Mouse (Mus musculus) liver, embryonic 16.5 days (tissue): Measurements from ENCODE around the gene Cpsf3. TPM values are rescaled to one million over a fixed set of nuclear protein-coding genes. Genes with fewer than 3 reads are reported as not detected.
A peak's percentile ranks its signal among the peaks of the same experiment; 100 is the strongest.

ENCODE experiments used
- ATAC-seq: fragments of 200-750 bp; cut with Nextera tagmentation; 2 replicates; pipeline ENCODE4 v1.8.0; 2017; ENCODE audit warnings: low read depth, mild to moderate bottlenecking, moderate number of reproducible peaks, moderate library complexity
- H3K27ac ChIP-seq: fragments of 300-500 bp; sonication (generic); 2 replicates; pipeline ENCODE4 v1.5.1; 2014; ENCODE audit warnings: mild to moderate bottlenecking, low read length
- H3K27me3 ChIP-seq: fragments of 300-500 bp; sonication (generic); 2 replicates; pipeline ENCODE4 v1.6.1; 2014; ENCODE audit warnings: low read depth, low read length, mixed read lengths; ENCODE audit not compliant: control insufficient read depth, insufficient read depth
- H3K36me3 ChIP-seq: fragments of 300-500 bp; sonication (generic); 2 replicates; pipeline ENCODE4 v1.6.1; 2014; ENCODE audit warnings: mild to moderate bottlenecking; ENCODE audit not compliant: control insufficient read depth, insufficient read depth
- H3K4me1 ChIP-seq: fragments of 300-500 bp; sonication (generic); 2 replicates; pipeline ENCODE4 v1.6.1; 2014; ENCODE audit warnings: low read depth, low read length, mixed read lengths; ENCODE audit not compliant: control insufficient read depth
- H3K4me2 ChIP-seq: fragments of 300-500 bp; sonication (generic); 2 replicates; pipeline ENCODE4 v1.6.1; 2014; ENCODE audit warnings: low read depth, low read length, mixed read lengths
- H3K4me3 ChIP-seq: fragments of 300-500 bp; sonication (generic); 2 replicates; pipeline ENCODE4 v1.5.1; 2014; ENCODE audit warnings: low read depth, mild to moderate bottlenecking, low read length
- H3K9ac ChIP-seq: fragments of 300-500 bp; sonication (generic); 2 replicates; pipeline ENCODE4 v1.6.1; 2014; ENCODE audit warnings: low read depth, low read length
- H3K9me3 ChIP-seq: fragments of 300-500 bp; sonication (generic); replicated peaks from 2 replicates; pipeline ENCODE4 v1.6.1; 2016; ENCODE audit warnings: low read length; ENCODE audit not compliant: control insufficient read depth
- WGBS: fragments of 180-500 bp; shearing (Covaris S2); extraction: QIAGEN DNeasy Blood & Tissue Kit; methylation state at CpG from one replicate; pipeline ENCODE4 v1.1.7; 2014; ENCODE audit not compliant: insufficient replicate concordance; 5-methylcytosine and 5-hydroxymethylcytosine counted together
- polyA plus RNA-seq: library from polyadenylated mRNA; unstranded; fragments of >200 nt; fragmentation: Nextera tagmentation; extraction: Ambion mirVana; gene quantifications from 2 replicates; pipeline ENCODE4 v1.2.1, GENCODE M21; 2015

The Cpsf3 gene
- polyA plus RNA-seq = 39.6 and 40.9 TPM in 2 replicates

GRCm38 (mm10) chr12:21284761-21285441 lies at the start of gene Cpsf3:
Gene Cpsf3 (plus strand): TSS chr12:21285391.
- H3K9ac ChIP-seq = peak within 1 kb of the TSS; percentile 89
- no peak for ATAC-seq
- H3K36me3 ChIP-seq = no peaks in the 10 kb centered on the region
- WGBS = 47% methylated on average over 11 of the region's 11 CpGs
- peak within 1 kb of the TSS; percentile 96 for H3K4me3 ChIP-seq
- H3K27me3 ChIP-seq = no peaks in the 10 kb centered on the region
- H3K4me1 ChIP-seq = peaks cover 20% of the 10 kb centered on the region
- H3K4me2 ChIP-seq = peak within 1 kb of the TSS; percentile 96
- H3K9me3 ChIP-seq = no peaks in the 10 kb centered on the region
- H3K27ac ChIP-seq = peak within 1 kb of the TSS; percentile 87

DNA sequence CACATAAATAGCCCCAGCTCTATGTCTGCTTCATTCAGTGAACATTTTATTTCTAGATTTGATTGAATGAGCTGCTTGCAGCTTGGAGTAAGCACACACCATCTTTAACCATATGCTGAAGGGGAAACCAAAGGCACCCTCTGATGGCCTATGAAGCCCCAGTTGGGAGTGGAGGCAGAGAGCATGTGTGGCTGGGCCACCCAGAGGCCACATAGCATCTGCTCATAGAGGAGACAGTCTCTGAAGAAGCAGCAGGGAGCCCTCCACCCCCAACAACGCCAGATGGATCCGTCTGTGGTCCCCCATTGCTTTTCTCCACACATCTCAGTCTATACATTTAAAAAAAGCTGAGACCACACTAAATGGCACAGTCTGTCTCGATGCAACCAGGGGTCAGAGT lies 43.2 kb upstream of the Cpsf3 start:
- Histone ChIP-seq H3K4me2 (no peak overlapping the region), H3K27me3 (no peaks in the 10 kb centered on the region), H3K4me3 (no peak overlapping the region), H3K4me1 (no peaks in the 10 kb centered on the region), H3K36me3 (no peaks in the 10 kb centered on the region; the same call in 1 of the 2 replicates), H3K9ac (no peak overlapping the region), H3K9me3 (no peaks in the 10 kb centered on the region), H3K27ac (no peak overlapping the region)
- ATAC-seq = no peak
- WGBS = 65% methylated on average over 3 of the region's 3 CpGs

GRCm38 (mm10) chr12:21244375-21244960 lies 40.7 kb upstream of the Cpsf3 start:
- no peaks in the 10 kb centered on the region for H3K27me3 ChIP-seq
- H3K9ac ChIP-seq = no peak overlapping the region
- H3K4me3 ChIP-seq = no peak overlapping the region
- H3K27ac ChIP-seq = no peak overlapping the region
- no peak for ATAC-seq
- H3K4me1 ChIP-seq = no peaks in the 10 kb centered on the region
- H3K36me3 ChIP-seq = no peaks in the 10 kb centered on the region
- no peaks in the 10 kb centered on the region for H3K9me3 ChIP-seq
- 83% methylated on average over 11 of the region's 11 CpGs for WGBS
- no peak overlapping the region for H3K4me2 ChIP-seq

GRCm38 (mm10) chr12:21247711-21248392 lies 37.3 kb upstream of the Cpsf3 start:
- peak; percentile 81 for ATAC-seq
- Histone ChIP-seq H3K9ac (no peak overlapping the region), H3K4me1 (no peaks in the 10 kb centered on the region), H3K4me2 (no peak overlapping the region), H3K27me3 (no peaks in the 10 kb centered on the region), H3K9me3 (no peaks in the 10 kb centered on the region), H3K4me3 (no peak overlapping the region), H3K27ac (no peak overlapping the region), H3K36me3 (peaks cover 7% of the 10 kb centered on the region)
- 61% methylated on average over 7 of the region's 7 CpGs for WGBS

GRCm38 (mm10) chr12:21260494-21261256 lies 24.5 kb upstream of the Cpsf3 start:
- no peak for ATAC-seq
- Histone ChIP-seq H3K36me3 (no peaks in the 10 kb centered on the region), H3K4me2 (no peak overlapping the region), H3K9me3 (no peaks in the 10 kb centered on the region), H3K27ac (no peak overlapping the region), H3K27me3 (no peaks in the 10 kb centered on the region), H3K4me1 (peaks cover 14% of the 10 kb centered on the region), H3K9ac (no peak overlapping the region), H3K4me3 (no peak overlapping the region)
- 69% methylated on average over 6 of the region's 6 CpGs for WGBS

DNA sequence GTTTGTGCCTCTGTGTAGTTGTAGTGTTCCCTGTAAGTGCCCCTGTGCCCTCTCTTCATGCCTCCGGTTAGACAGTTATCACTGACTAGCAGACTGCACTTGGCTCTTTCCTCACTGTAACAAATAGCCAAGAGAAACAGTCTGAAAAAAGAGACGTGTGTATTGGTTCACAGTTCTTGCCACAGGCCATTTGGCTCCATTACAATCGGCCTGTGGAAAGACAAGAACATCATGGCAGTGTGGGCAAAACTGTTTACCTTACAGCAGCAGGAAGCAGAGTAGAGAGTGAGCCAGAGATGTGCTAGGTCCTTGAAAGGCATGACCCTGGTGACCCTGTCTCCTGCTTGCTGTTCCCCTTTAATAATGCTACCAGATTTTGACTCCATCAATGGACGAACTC lies 23.7 kb upstream of the Cpsf3 start:
- Histone ChIP-seq H3K4me2 (no peak overlapping the region), H3K4me3 (no peak overlapping the region), H3K27me3 (no peaks in the 10 kb centered on the region), H3K9me3 (no peaks in the 10 kb centered on the region), H3K4me1 (peaks cover 16% of the 10 kb centered on the region), H3K36me3 (no peaks in the 10 kb centered on the region), H3K9ac (no peak overlapping the region), H3K27ac (no peak overlapping the region)
- WGBS = 58% methylated on average over 4 of the region's 4 CpGs
- no peak for ATAC-seq

DNA sequence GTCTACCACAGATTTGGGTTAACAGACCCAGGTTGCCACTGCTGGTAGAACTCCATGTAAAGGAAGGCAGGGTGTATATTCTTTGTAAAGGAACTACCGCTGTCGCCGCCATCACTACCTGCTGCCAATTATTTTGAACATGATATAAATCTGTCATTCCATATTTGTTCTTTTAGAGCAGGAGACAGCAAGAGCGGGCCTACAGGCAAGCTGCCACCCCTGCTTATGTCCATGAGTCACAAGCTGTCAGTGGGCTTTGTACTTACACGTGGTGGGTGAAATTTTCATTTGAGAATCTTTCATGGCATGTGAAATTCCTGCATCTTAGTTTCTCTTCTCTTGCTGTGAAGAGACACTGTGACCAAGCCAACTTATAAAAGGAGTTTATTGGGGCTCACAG lies 21.9 kb upstream of the Cpsf3 start:
- ATAC-seq = no peak
- Histone ChIP-seq H3K9ac (no peak overlapping the region), H3K9me3 (no peaks in the 10 kb centered on the region), H3K27me3 (no peaks in the 10 kb centered on the region), H3K4me1 (peaks cover 16% of the 10 kb centered on the region), H3K4me3 (no peak overlapping the region), H3K27ac (no peak overlapping the region), H3K36me3 (no peaks in the 10 kb centered on the region; the same call in 1 of the 2 replicates), H3K4me2 (no peak overlapping the region)
- WGBS = 70% methylated on average over 5 of the region's 5 CpGs

GRCm38 (mm10) chr12:21264241-21264640 lies 20.9 kb upstream of the Cpsf3 start:
- no peak for ATAC-seq
- H3K9ac ChIP-seq = no peak overlapping the region
- no peaks in the 10 kb centered on the region for H3K27me3 ChIP-seq
- WGBS = 33% methylated on average over 5 of the region's 5 CpGs
- H3K9me3 ChIP-seq = no peaks in the 10 kb centered on the region
- no peak overlapping the region for H3K27ac ChIP-seq
- H3K4me2 ChIP-seq = no peak overlapping the region
- H3K36me3 ChIP-seq = no peaks in the 10 kb centered on the region; the same call in 1 of the 2 replicates
- H3K4me3 ChIP-seq = no peak overlapping the region
- peaks cover 16% of the 10 kb centered on the region for H3K4me1 ChIP-seq
